Mouse (Mus musculus): Measurements from ENCODE around the gene Apc2.

GRCm38 (mm10) chr10:80252493-80253274 lies 43.1 kb upstream of the Apc2 start:
- TF ChIP-seq EP300 (IDR thresholded peaks at IDR 0.05; ENCODE audit: low read depth) (no peak), CTCF (IDR thresholded peaks at IDR 0.05; ENCODE audit: low read depth) (no peak)
